Mouse (Mus musculus) adrenal gland, adult 8-10 months (tissue): ENCODE measurements around the gene Kncn. TPM values are rescaled to one million over a fixed set of nuclear protein-coding genes. Genes with fewer than 3 reads are reported as not detected.
A peak's percentile ranks its signal among the peaks of the same experiment; 100 is the strongest.

Experiments
- DNase-seq: peaks from one replicate; pipeline ENCODE4 v3.0.0; 2022
- total RNA-seq, 4 experiments: library from RNA; stranded (reverse); gene quantifications; 2 replicates each; pipeline ENCODE4 v1.2.4; 2022

The Kncn gene
- total RNA-seq, 4 experiments from 2014 or later, result not detected

GRCm38 (mm10) chr4:115881183-115881582, 3.0 kb upstream of the Kncn start:
- DNase-seq, result no peak

GRCm38 (mm10) chr4:115882195-115882594, 2.0 kb upstream of the Kncn start:
- DNase-seq, result no peak

GRCm38 (mm10) chr4:115885846-115886245, 1.6 kb downstream of the Kncn start:
- no peak for DNase-seq

- no peak for DNase-seq
These were observed 2.7 kb downstream of the Kncn start for GRCm38 (mm10) chr4:115886875-115887274.

- DNase-seq, result no peak
These were observed 5.9 kb downstream of the Kncn start for GRCm38 (mm10) chr4:115890066-115890465.

- DNase-seq, result no peak
These were observed 6.4 kb downstream of the Kncn start, which contains the start of gene 6430628N08Rik for GRCm38 (mm10) chr4:115890553-115890952. Gene 6430628N08Rik (plus strand): TSS chr4:115890665.

- DNase-seq, result no peak
These were observed 10.1 kb downstream of the Kncn start for GRCm38 (mm10) chr4:115894281-115894680.

- DNase-seq, result no peak
These were observed 13.9 kb downstream of the Kncn start for GRCm38 (mm10) chr4:115897901-115898631.

GRCm38 (mm10) chr4:115902816-115903215, 18.6 kb downstream of the Kncn start:
- DNase-seq, result peak; percentile 36

GRCm38 (mm10) chr4:115904375-115904774, 20.2 kb downstream of the Kncn start:
- no peak for DNase-seq

- no peak for DNase-seq
These were observed 21.5 kb downstream of the Kncn start for GRCm38 (mm10) chr4:115905701-115906100.

GRCm38 (mm10) chr4:115906791-115907190, 22.6 kb downstream of the Kncn start:
- DNase-seq, result no peak

GRCm38 (mm10) chr4:115907994-115908393, 23.8 kb downstream of the Kncn start:
- DNase-seq, result no peak

GRCm38 (mm10) chr4:115908641-115909040, 24.4 kb downstream of the Kncn start:
- no peak for DNase-seq

- DNase-seq, result no peak
These were observed 27.4 kb downstream of the Kncn start for GRCm38 (mm10) chr4:115911586-115911985.

- DNase-seq, result no peak
These were observed 35.7 kb downstream of the Kncn start for GRCm38 (mm10) chr4:115919911-115920310.

- DNase-seq, result no peak
These were observed 38.5 kb downstream of the Kncn start for GRCm38 (mm10) chr4:115922688-115923087.

GRCm38 (mm10) chr4:115923262-115923880, 39.2 kb downstream of the Kncn start:
- DNase-seq, result no peak

- no peak for DNase-seq
These were observed 43.4 kb downstream of the Kncn start for GRCm38 (mm10) chr4:115927637-115928036.

- DNase-seq, result no peak
These were observed 47.4 kb downstream of the Kncn start for GRCm38 (mm10) chr4:115931556-115932088.

GRCm38 (mm10) chr4:115935835-115936581, 51.8 kb downstream of the Kncn start:
- no peak for DNase-seq

- DNase-seq, result peak; percentile 4
These were observed 52.4 kb downstream of the Kncn start for GRCm38 (mm10) chr4:115936646-115937045.
